Mouse (Mus musculus) kidney, postnatal 36 days (tissue): ENCODE measurements around the gene Suclg1.

Source experiments
- DNase-seq, 2 experiments: peaks; one replicate each; pipeline ENCODE4 v3.0.0; 2021 to 2022; ENCODE audit warnings: mixed read lengths in 2 of 2

Gene Suclg1

DNA sequence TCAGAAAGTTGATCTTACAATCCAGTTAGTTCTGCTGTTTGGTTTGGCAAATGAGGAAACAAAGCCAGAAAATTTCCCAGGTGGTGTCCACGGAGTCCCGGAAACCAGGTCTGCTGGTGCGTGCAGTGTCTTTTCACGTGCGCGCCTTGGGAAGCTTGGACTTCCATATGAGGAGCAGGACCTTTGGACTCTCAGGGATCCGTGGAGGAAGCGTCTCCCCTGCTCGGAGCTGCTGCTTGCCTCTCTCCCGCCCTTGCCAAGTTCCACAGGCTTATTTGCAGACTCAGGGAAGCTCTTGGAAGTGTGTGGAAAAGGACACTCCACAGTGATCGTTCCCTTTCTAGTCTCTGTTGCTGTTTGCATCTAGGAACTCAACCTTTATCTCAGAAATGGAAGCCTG is 3.2 kb downstream of the Suclg1 start:
- DNase-seq = peak; percentile 78 to 87

DNA sequence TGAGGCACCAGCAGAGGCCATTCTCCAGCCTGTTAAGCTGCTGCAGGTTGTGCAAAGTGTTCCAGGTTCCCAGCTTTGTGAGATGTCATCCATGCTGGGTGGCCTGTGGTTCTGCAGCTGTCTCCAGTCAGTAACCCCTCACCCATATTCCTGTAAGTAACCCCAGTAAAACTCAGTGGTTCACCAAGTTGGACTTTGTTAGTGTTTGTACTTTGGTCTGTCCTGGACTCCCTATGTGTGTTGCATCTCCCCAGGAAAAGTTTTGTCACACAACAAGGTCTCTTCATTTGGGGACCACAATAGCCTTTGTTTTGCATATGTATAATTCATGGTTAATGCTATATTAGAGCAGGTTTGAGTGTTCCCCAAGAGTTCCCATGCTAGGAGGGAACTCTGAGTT is 4.2 kb downstream of the Suclg1 start:
- DNase-seq = peak; percentile 31 to 39

DNA sequence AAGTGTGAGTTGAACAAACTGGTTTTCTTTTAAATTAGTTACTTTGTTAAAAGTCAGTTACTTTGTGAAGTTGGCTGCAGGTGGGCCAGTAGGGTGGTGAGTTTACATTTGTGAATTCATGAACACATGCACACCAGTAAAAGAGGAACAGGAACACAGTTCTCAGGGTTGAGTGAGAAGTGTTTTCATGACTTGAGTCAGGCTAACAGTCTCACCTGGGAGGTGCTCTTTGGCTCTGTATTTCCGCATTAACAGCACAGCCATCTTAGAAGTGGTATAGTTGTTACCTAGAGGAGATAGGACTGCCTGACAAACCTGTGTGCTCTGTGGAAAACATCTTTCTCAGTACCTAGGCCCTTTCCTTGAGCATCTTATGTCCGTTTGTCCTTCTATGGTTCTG is 4.8 kb downstream of the Suclg1 start:
- no peak for DNase-seq

DNA sequence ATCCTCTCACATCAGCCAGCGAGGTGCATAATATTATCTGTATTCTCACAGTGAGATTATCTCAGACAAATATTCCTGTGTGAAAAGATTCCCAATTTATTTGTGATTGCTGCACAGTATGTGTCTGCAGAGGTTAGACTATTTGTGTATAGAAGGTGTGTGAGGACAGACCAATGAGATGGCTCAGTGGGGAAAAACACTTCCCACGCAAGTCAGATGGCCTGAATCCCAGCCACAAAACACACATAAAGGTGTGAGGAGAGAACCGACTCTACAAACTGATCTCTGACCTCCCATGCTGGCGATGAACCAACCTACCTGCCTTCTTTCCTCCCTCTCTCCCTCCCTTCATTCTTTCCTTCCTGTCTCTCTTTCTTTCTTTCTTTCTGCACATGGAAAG is 5.4 kb downstream of the Suclg1 start:
- DNase-seq = peak; percentile 26 to 59

DNA sequence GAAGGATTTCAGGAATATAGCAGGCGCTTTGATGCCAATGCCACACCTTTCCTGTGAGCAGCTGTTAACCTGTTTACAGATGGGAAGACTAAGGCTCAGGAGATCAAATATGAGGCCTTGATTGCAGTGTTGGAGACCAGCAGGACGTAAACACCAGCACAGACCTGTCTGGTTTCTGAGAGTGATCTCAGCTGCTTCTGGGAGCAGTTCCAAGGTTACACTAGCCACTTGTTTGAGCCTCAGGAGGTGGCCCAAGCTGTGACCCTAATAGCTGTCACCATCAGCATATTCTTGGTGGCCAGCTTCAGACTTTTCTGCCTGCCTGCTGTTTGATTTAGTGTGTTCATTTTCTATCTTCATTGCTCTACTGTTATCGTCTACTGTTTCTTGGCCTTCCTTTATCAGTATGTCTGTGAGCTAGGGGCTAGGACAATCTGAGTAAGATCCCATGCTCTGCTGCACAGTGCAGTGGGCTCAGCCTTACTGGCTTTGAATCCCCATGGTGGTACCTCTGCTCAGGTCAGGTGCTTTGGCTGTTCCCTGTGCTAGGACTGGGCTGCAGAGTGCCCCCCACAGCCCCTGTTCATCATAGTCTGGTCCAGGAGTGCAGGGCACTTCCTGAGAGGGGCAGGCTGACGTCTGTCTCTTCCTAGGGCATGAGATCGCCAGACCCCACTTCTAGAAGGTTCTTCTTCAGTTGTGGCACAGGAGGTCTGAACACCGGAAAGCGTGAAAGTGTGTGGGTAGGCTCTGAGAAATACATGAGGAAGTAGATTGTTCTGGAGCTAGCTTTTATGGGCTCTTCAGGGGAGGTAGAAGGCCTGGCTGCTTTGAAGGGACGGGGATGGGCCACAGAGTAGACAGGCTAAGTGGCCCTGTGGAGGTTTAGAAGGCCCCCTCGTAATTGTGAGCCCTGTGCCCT is 6.4 kb downstream of the Suclg1 start:
- peak; percentile 41 to 44 for DNase-seq

DNA sequence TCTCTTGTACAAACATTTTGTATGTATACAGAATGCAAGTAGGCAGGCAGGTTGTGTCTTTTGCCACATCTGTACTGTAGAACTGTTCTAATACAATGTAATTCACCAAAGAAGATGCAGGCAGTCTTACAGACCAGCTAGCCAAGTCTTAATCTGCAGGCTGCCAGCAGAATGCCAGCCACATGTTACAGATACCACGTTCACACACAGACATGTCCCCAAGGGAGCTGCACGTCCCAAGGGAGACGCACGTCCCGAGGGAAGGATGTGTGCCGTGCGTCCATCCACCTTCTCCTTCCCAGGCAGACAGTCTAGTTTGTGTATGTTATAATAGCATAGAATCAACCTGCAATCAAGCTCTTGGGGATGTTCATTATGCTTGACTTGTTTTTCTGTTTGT is 8.9 kb downstream of the Suclg1 start:
- DNase-seq = no peak

DNA sequence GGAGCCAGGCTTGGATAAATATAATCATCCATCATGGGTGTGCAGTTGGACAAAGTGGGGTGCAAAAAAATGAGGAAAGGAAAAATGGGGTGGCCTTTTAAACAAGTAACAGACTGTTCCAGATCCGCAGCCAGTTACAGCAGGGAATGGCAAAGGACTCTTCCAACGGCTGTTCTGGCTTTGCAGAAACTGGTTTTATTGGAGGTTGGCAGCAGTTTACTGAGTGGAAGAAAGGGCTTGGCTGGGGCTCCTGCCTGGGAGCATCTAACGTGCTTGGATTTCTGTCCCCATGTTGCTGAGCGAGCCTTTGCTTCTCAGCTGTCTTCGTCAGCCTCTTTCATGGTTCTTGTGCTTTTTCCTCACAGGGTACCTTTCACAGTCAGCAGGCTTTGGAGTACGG is 11.9 kb downstream of the Suclg1 start:
- DNase-seq = no peak

DNA sequence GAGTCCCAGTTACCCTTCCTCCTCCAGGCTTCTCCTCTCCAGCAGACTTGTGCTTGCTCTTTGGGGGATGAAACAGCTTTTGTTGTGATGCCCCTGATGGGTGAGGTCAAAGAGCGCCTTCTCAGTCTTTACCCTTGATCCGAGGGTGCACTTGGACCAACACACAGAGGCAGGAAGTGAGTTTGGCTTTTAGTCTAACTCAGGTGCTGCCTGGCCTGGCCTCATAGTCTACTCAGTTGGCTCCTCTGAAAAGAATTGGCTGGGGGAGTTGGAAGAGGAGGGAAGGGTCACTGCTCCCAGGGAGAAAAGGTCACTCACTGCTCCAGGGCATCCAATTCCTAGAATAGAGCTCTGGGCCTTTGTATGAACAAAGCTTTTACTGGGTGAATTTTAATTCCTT is 16.6 kb downstream of the Suclg1 start:
- peak; percentile 55 to 63 for DNase-seq

DNA sequence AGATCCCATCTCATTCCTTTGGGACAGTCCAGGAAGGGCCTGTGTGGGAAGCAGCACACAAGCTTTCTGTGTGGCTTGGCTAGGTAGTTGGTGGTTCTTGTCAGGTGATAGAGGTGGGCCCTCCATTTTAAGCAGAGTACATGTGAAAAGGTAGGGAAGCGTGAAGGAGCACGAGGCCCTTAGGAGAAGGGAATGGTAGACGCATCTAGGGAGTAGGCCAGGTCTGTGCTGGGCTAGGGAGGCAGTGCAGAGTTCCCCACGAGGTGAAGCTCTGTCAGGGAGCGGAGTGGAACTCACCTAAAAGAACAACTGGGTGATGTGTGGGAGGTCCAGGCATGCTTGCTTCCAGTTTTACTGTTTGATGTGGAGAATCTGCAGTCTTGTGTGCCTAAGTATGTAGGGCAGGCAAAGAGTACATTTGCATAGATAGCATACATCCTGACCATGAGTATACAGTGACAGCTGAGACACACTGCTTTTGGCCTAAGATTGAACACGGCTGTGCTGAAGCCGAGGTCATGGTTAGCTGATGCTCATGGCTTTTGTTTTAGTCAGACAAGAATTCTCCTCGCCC is 19.6 kb downstream of the Suclg1 start:
- peak in 1 of 2 experiments; percentile 0 for DNase-seq

DNA sequence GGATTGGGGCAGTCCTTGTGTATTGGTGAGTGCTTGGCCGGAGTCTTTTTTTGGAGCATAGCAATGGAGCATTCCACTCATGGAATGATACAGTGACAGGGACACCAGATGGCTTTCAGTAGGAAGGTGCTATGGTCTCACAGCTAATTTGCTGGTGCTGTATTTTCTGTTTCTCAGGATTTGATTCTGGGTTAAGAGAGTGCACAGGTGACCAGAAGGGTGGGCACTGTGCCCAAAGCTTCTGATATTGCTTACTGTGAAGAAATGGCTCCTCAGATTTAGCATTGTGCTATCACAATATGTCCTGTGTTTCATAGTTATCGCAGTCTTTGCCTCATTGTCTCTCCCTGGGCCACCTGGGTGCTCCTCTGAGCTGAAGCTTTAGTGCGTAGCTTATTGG is 21.2 kb downstream of the Suclg1 start:
- DNase-seq = peak in 1 of 2 experiments; percentile 1

DNA sequence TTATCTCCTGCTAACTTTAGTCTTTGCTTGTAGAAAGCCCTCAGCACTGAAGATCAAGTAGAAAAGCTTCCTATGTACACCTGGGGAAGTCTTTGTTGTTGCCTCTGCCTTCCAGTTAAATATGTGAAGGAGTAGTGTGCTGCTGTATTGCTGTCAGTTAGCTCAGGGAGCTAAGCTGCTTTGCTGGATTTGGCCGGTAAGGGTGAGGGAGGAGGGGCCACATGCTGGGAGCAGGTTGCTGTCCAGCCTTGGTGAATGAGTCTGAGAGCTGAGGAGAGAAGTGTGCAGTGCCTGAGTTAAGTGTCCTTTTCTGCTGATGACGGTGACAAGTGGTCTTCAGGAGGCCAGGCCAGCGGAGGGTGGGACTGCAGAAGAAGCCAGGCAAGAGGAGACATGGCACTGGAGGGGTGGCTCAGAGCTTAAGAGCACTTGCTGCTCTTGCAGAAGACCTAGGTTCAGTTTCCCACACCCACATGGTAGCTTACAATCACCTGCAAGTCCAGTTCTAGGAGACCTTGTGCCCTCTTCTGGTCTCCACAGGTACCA is 23.4 kb downstream of the Suclg1 start:
- DNase-seq = no peak

DNA sequence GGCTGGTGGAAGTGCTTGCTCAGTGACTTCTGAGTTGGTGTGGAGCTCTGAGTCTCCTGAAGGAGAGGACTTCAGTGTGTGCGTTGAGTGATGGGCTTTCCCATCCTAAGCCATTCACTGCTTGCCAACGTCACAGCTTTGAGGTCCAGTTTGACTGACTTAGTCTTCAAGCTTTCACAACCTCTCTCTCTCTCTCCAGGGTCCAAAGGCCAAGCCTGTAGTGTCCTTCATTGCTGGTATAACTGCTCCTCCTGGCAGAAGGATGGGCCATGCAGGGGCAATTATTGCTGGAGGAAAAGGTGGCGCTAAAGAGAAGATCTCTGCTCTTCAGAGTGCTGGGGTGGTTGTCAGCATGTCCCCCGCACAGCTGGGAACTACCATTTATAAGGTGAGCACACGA is 26.8 kb downstream of the Suclg1 start:
- DNase-seq = peak; percentile 41 to 45

DNA sequence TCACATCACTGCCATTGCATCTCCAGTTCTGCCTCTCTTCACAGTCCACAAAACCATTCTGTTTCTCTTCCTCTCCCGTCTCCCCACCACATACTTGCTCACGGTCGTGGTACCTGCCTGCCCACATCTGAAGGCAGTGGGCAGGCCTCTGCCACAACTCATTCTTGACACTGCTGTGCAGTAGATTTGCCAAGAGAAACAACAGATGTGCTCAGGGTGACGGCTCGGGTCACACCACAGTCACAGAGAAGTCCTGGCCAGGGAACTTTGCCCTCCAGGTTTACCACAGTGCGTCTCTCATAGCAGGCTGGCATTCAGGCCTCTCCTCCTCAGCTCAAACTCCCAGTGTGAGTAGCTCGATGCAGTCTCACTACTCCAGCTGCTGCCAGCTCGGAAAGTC is 31.5 kb downstream of the Suclg1 start:
- DNase-seq = peak; percentile 72 to 83

DNA sequence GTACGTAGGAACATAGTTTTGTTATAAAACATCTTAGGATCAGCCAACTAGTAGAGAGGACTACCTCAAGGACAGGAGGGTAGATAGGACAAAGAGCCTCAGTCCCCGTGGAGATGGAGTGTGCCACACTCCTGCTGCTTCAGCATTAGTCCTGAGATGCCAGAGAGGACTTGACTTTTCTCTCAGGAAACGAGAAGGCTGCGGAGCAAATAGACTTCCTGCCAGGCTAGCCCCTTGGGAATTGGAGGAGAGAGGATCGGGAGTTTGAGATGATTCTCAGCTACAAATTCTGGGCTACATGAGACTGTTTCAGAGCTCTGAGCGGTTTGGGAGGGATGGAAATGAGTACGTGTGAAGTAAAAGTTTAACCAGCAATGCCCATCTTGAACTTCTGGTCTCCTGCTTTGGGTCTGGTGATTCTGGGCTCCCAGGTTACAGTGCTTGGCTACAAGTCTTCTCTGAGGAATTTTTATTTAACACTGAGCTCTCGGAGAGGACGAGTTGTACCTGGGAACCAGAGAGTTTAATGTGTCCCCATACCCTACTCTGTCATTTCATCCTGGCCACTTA is 32.4 kb downstream of the Suclg1 start:
- DNase-seq = peak; percentile 51 to 73

DNA sequence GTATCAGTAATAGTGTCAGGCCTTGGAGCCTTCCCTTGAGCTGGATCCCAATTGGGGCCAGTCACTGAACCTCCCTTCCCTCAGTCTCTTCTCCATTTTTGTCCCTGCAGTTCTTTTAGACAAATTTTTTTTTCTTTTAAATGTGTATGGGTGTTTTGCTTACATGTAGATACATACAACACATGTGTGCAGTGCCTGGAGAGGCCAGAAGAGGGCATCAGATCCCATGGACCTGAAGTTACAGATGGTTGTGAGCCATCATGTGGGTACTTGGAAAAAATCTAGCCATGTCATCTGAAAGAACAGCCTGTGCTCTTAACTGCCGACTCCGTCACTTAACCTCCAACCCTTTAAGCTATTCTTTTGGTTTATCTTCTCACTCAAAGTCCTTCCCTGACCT is 38.1 kb downstream of the Suclg1 start:
- DNase-seq = no peak

DNA sequence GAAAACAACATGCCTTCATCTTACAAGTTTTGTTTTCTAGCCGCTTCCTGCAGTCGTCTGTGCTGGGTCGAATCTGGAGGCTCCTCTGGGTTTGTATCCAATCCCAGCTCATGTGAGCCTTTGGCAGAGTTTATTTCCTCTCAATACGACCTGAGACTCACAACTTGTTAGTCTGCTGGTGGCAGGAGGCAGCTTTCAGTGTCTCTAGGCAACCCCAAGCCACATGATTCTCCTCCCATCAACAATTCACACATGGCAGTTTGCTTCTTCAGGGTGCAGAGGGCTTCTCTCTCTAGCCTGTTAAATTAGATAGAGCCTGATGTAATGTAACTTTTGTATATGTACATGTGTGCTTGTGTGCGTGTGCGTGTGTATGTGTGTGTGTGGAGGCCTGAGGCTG is 58.7 kb downstream of the Suclg1 start:
- DNase-seq = no peak

DNA sequence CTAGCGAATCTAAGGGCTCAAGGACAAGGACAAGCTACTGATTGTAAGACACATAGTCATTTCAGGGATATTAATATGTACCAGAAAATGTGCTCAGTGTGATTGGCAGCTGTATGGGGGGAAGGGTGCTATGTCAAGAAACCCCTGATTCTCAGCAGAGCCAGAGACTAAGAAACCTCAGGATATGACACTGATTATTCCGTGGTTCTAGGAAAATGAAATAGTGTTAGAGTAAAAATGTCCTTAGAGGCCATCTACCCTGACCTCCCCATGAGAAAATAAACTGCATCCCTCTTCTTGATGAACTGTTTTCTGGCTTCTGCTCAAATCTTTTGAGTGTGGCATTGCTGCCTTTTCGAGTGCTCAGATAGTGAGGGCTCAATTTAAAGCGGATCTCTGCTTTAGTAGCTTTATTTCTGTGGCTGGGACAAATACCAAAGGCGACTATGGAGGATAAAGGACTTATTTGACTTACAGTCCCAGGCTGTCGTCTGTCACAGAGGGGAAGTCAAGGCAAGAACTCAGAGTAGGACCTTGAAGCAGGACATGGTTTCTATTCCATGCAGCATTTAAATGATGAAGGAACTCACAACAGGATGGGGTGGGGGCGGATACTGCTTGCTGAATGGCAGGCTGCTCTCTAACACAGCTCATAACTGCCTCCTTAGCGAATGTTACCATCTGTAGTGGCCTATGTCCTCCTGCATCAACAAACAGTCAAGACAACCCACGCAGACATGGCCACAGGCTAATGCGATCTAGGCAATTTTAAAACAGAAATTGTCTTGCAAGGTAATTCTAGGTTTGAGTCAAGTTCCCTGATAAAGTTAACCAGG is 60.7 kb downstream of the Suclg1 start:
- no peak for DNase-seq

DNA sequence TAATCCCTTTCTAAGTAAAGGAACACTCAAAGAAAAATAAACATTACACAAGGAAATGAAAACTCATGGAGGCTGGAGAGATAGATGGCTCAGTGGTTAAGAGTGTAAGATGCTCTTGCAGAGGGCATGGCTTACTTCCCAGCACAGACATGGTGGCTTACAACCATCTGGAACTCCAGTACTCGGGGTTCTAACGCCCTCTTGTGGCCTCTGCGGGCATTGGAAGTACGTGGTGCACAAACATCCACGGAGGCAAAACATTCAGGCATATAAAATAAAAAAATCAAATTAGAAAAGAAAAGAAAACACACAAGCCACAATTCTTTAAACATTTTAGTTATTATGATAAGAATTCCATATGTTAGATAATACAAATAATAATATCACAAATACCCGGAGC is 63.2 kb downstream of the Suclg1 start:
- DNase-seq = peak in 1 of 2 experiments; percentile 11

DNA sequence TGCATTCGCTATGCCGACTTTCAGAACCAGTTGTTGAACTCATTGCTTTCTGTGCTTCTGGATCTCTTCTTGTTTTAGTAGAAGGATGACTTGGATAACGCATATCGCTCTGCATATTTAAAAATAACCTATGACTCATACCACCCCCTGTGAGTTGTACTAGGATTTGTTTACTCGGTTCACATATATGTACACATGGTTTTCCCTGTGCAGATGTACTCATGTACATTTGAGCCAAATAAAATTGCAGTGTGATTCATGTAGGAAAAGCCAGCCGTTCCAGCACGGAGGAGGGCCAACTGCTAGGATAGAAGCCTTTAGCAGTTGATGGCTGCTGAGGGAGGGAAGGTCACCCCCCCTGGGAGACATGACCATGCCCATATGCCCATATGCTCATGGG is 63.6 kb downstream of the Suclg1 start:
- no peak for DNase-seq

DNA sequence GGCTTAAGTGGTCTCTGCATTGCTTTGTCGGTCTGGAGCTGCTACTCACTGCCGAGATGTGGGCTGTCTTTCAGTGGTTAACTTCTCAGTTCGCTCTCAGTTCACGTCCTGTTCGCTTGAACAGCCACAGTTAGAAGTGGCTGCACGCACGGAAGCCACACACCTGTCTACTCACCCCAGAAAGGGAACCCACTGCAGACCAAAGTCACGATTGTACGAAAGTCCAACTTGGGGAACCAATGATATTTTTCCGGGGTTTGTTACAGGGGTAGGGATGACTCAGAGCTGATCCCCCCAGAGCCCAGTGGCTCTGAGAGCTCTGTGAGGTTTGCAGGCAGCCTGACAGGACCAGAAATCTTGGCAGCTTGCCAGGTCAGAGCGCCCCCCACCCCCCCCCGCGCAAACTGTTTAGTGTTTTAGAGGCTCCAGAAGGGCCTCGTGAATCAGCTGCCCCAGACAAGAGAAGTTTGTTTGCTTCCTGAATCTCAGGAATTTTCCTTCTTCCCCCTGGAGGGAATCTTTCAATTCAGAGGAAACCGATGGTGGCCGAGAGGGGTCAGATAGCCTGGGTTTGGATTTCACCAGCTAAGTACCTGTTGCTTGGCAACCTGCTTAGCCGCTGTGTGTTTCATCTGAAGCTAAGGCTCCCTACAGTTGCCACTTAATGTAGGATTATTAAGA is 66.9 kb downstream of the Suclg1 start:
- DNase-seq = peak; percentile 70 to 82

DNA sequence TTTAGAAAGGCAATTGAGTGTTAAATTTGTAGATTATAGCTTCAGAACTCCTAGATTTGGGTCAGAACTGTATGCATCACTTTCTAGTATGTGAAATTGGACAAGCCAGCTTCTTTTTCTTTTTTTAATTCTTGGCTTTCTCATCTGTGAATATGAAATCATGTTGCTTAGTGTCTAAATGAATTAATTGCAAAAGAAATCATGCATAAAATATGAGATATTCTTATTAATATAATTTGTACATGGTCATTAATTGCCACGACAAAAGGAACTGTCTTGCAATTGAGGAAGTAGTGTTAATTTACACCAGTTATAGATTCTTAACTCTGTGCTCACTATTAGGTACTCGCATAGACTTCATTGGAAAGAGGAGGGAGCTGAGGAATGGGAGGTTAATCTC is 74.1 kb downstream of the Suclg1 start:
- no peak for DNase-seq
